Mouse (Mus musculus) ES-Bruce4 (cell line): ENCODE measurements around the gene Lrtm2.

ENCODE experiments used
- CTCF ChIP-seq: IDR thresholded peaks from one replicate; pipeline ENCODE4 v1.8.1; 2011; ENCODE audit warnings: low read depth, low read length
- EP300 ChIP-seq: IDR thresholded peaks from 2 replicates; pipeline ENCODE4 v1.6.1; 2011; ENCODE audit warnings: low read depth, low read length; ENCODE audit not compliant: insufficient read depth

- TF ChIP-seq CTCF (no peak), EP300 (no peak)
Observed at GRCm38 (mm10) chr6:119367382-119367781, 36.8 kb upstream of the Lrtm2 start.
